Comparison of ENCODE assay signal across 18 mouse cellular contexts in genomic region chr16:33946021-33946420, GRCm38 (mm10). TPM values are rescaled to one million over a fixed set of nuclear protein-coding genes. Genes with fewer than 3 reads are reported as not detected.
DNase-seq lines count a peak whose midpoint lies in the region; ATAC-seq and TF ChIP-seq lines count a peak whose summit lies in the region.
"Had no signal": no experiment of that assay in that cellular context is flagged by ENCODE, and none has a peak within 500 bp of the region (broad histone marks: within the 10 kb centered on the region; RNA-seq: fewer than 3 reads in every experiment).

No protein-coding gene starts in this region.

- peak overlapping the region; percentile 48 for H3K27ac ChIP-seq in heart, embryonic 13.5 days (replicated peaks)
- H3K27ac ChIP-seq in heart, embryonic 10.5 days: no peak overlapping the region
- H3K27ac ChIP-seq in liver, adult 2 months (replicated peaks; ENCODE audit: insufficient read depth, low read depth, low read length): no peak overlapping the region
- H3K27ac ChIP-seq in liver, postnatal 0 days (ENCODE audit: low read depth): no peak overlapping the region
- no peak overlapping the region for H3K27ac ChIP-seq in intestine, embryonic 15.5 days
- H3K27ac ChIP-seq: forebrain, embryonic 13.5 days; liver, embryonic 14.5 days; midbrain, embryonic 12.5 days; neural tube, embryonic 12.5 days; stomach, postnatal 0 days had no signal

- ATAC-seq in heart, embryonic 13.5 days (ENCODE audit: extremely low read depth, insufficient number of reproducible peaks, low FRiP score, low TSS enrichment): no peak
- no peak for ATAC-seq in liver, postnatal 0 days
- no peak for ATAC-seq in intestine, embryonic 15.5 days
- ATAC-seq: forebrain, embryonic 13.5 days had no signal

- H3K9me3 ChIP-seq in heart, embryonic 13.5 days: no peaks in the 10 kb centered on the region
- H3K9me3 ChIP-seq in heart, embryonic 10.5 days: no peaks in the 10 kb centered on the region
- no peaks in the 10 kb centered on the region for H3K9me3 ChIP-seq in liver, postnatal 0 days (ENCODE audit: low read length)
- H3K9me3 ChIP-seq in intestine, embryonic 15.5 days: no peaks in the 10 kb centered on the region
- H3K9me3 ChIP-seq: forebrain, embryonic 13.5 days; limb, embryonic 13.5 days; midbrain, embryonic 12.5 days; neural tube, embryonic 12.5 days had no signal

- no peak for TF ChIP-seq EP300 in liver, postnatal 0 days (IDR thresholded peaks at IDR 0.05; ENCODE audit: low read depth)

- no peaks in the 10 kb centered on the region for H3K79me2 ChIP-seq in liver, adult 2 months (ENCODE audit: control insufficient read depth, insufficient read depth, low read length)

- no peak overlapping the region for H3K4me3 ChIP-seq in heart, embryonic 13.5 days
- no peak overlapping the region for H3K4me3 ChIP-seq in heart, embryonic 10.5 days
- no peak overlapping the region for H3K4me3 ChIP-seq in liver, adult 2 months (ENCODE audit: insufficient read depth, low read depth, low read length)
- no peak overlapping the region for H3K4me3 ChIP-seq in liver, postnatal 0 days (ENCODE audit: low read depth, low read length)
- no peak overlapping the region for H3K4me3 ChIP-seq in intestine, embryonic 15.5 days (replicated peaks)
- H3K4me3 ChIP-seq: forebrain, embryonic 13.5 days; limb, embryonic 13.5 days; midbrain, embryonic 12.5 days; neural tube, embryonic 12.5 days had no signal

- peaks cover 28% of the 10 kb centered on the region for H3K36me3 ChIP-seq in heart, embryonic 13.5 days
- peaks cover 14% of the 10 kb centered on the region; the same call in 1 of the 2 replicates for H3K36me3 ChIP-seq in heart, embryonic 10.5 days
- H3K36me3 ChIP-seq in liver, adult 2 months (ENCODE audit: control insufficient read depth, insufficient read depth, low read length): no peaks in the 10 kb centered on the region
- no peaks in the 10 kb centered on the region for H3K36me3 ChIP-seq in liver, postnatal 0 days (replicated peaks; ENCODE audit: insufficient read depth, low read length)
- H3K36me3 ChIP-seq in intestine, embryonic 15.5 days: no peaks in the 10 kb centered on the region
- H3K36me3 ChIP-seq: midbrain, embryonic 12.5 days; neural tube, embryonic 12.5 days had no signal

- DNase-seq in heart, embryonic 10.5 days (ENCODE audit: low spot score): no peak
- peak; percentile 56 for DNase-seq in liver, adult 2 months (ENCODE audit: extremely low read depth, low read depth, low spot score)
- no peak for DNase-seq in liver, postnatal 0 days
- DNase-seq in kidney, adult 9 months: peak; percentile 86
- no peak for DNase-seq in adrenal gland, adult 8-10 months
- DNase-seq: cerebellum, postnatal 25 days; embryo, embryonic 11 days; gastrocnemius, postnatal 14 days; lung, postnatal 10 days; right cerebral cortex, postnatal 4 days had no signal

- TF ChIP-seq CTCF in liver, adult 2 months (IDR thresholded peaks at IDR 0.05; ENCODE audit: low read depth, low read length): no peak
- no peak for TF ChIP-seq CTCF in liver, postnatal 0 days (IDR thresholded peaks at IDR 0.05; ENCODE audit: low read depth)

- H3K4me2 ChIP-seq in heart, embryonic 13.5 days: no peak overlapping the region
- no peak overlapping the region for H3K4me2 ChIP-seq in liver, postnatal 0 days (ENCODE audit: low read depth, low read length)
- no peak overlapping the region for H3K4me2 ChIP-seq in intestine, embryonic 15.5 days (replicated peaks)
- H3K4me2 ChIP-seq: forebrain, embryonic 13.5 days; limb, embryonic 13.5 days; midbrain, embryonic 12.5 days; neural tube, embryonic 12.5 days had no signal

- no peaks in the 10 kb centered on the region for H3K27me3 ChIP-seq in heart, embryonic 13.5 days (replicated peaks)
- H3K27me3 ChIP-seq in heart, embryonic 10.5 days (ENCODE audit: insufficient read depth, poor library complexity, severe bottlenecking): no peaks in the 10 kb centered on the region
- H3K27me3 ChIP-seq in liver, adult 2 months (ENCODE audit: control insufficient read depth, insufficient read depth, low read length): no peaks in the 10 kb centered on the region
- no peaks in the 10 kb centered on the region for H3K27me3 ChIP-seq in liver, postnatal 0 days (ENCODE audit: insufficient read depth, low read length)
- no peaks in the 10 kb centered on the region for H3K27me3 ChIP-seq in intestine, embryonic 15.5 days (replicated peaks)
- H3K27me3 ChIP-seq: limb, embryonic 13.5 days; midbrain, embryonic 12.5 days; neural tube, embryonic 12.5 days had no signal

- H3K9ac ChIP-seq in heart, embryonic 13.5 days: peak overlapping the region; percentile 3; the same call in 1 of the 2 replicates
- no peak overlapping the region for H3K9ac ChIP-seq in liver, adult 2 months (ENCODE audit: low read depth, low read length)
- H3K9ac ChIP-seq in liver, postnatal 0 days (replicated peaks): no peak overlapping the region
- no peak overlapping the region for H3K9ac ChIP-seq in intestine, embryonic 15.5 days
- H3K9ac ChIP-seq: forebrain, embryonic 13.5 days; limb, embryonic 13.5 days; liver, embryonic 14.5 days; midbrain, embryonic 12.5 days; neural tube, embryonic 12.5 days had no signal

- no peak for TF ChIP-seq POLR2A in liver, adult 2 months (IDR thresholded peaks at IDR 0.05; ENCODE audit: extremely low read depth, insufficient read depth, low read length)

- peaks cover 64% of the 10 kb centered on the region for H3K4me1 ChIP-seq in heart, embryonic 13.5 days
- H3K4me1 ChIP-seq in heart, embryonic 10.5 days: peaks cover 47% of the 10 kb centered on the region
- H3K4me1 ChIP-seq in liver, adult 2 months (ENCODE audit: control insufficient read depth, insufficient read depth, low read length): peaks cover 34% of the 10 kb centered on the region
- H3K4me1 ChIP-seq in liver, postnatal 0 days (ENCODE audit: insufficient read depth): peaks cover 25% of the 10 kb centered on the region
- H3K4me1 ChIP-seq in intestine, embryonic 15.5 days (replicated peaks): peaks cover 33% of the 10 kb centered on the region

- WGBS in heart, embryonic 13.5 days: 44% methylated on average over 7 of the region's 7 CpGs
- 57% methylated on average over 7 of the region's 7 CpGs for WGBS in heart, embryonic 10.5 days
- WGBS in liver, adult 2 months: 53% methylated on average over 7 of the region's 7 CpGs
- WGBS in liver, postnatal 0 days (ENCODE audit: insufficient replicate concordance): 49% methylated on average over 7 of the region's 7 CpGs
- 68% methylated on average over 7 of the region's 7 CpGs for WGBS in intestine, embryonic 15.5 days

RNA-seq across cellular contexts. Expression of gene Umps, which starts 20.8 kb away (rescaled TPM):
- polyA plus RNA-seq in heart, embryonic 13.5 days (2015; fragmentation: Nextera tagmentation; extraction: Ambion mirVana): 32.9 and 33.4 TPM in 2 replicates
- polyA plus RNA-seq in heart, embryonic 10.5 days (2016; fragmentation: Nextera tagmentation; extraction: Ambion mirVana): 52.2 and 76.3 TPM in 2 replicates
- total RNA-seq in liver, adult 2 months (2014; rRNA removed): 25.4 and 26.5 TPM in 2 replicates
- polyA plus RNA-seq in liver, adult 2 months (2012; rRNA removed): 12.9 and 14.9 TPM in 2 replicates
- 16.7 and 18.6 TPM in 2 replicates for polyA plus RNA-seq in liver, postnatal 0 days (2015; fragmentation: Nextera tagmentation; extraction: Ambion mirVana)
- polyA plus RNA-seq in intestine, embryonic 15.5 days (2015; fragmentation: Nextera tagmentation; extraction: Ambion mirVana): 55.9 and 56.0 TPM in 2 replicates
- 10 to 100 TPM; 35.3 to 47.5 (median 38.2) TPM for total RNA-seq in adrenal gland, adult 8-10 months (2022)

Comparison
In these comparisons a context has a peak if more than half of its experiments do, and no peak if none do; other contexts are left out.
1. DNase-seq: peak in liver, adult 2 months (single experiment) and kidney, adult 9 months (single experiment); none in heart, embryonic 10.5 days (single experiment), liver, postnatal 0 days (single experiment) and adrenal gland, adult 8-10 months (single experiment).